Mouse (Mus musculus) MEL (cell line): ENCODE results near the gene Zfp446.

Source experiments
- CTCF ChIP-seq, 3 experiments: IDR thresholded peaks in 2 of 3; conservative IDR thresholded peaks in 1 of 3; 2 replicates each; pipeline ENCODE4 v1.5.1; 2011 to 2012; ENCODE audit warnings: low read length in 3 of 3, low read depth in 2 of 3, mild to moderate bottlenecking in 2 of 3, improper control_type of control experiment in 1 of 3, inconsistent platforms in 1 of 3, mixed read lengths in 1 of 3, moderate library complexity in 1 of 3; ENCODE audit not compliant: control insufficient read depth in 1 of 3, insufficient read depth in 1 of 3, poor library complexity in 1 of 3, severe bottlenecking in 1 of 3
- GABPA ChIP-seq: IDR thresholded peaks from 2 replicates; pipeline ENCODE4 v1.6.1; 2012; ENCODE audit warnings: low read depth, mild to moderate bottlenecking, inconsistent platforms, low read length, improper control_type of control experiment, moderate library complexity
- MAX ChIP-seq: IDR thresholded peaks from 2 replicates; pipeline ENCODE4 v1.6.1; 2011; ENCODE audit warnings: low read length, improper control_type of control experiment
- MAZ ChIP-seq: IDR thresholded peaks from 2 replicates; pipeline ENCODE4 v1.6.1; 2012; ENCODE audit warnings: low read depth, mild to moderate bottlenecking, inconsistent platforms, low read length, improper control_type of control experiment
- MYC ChIP-seq: IDR thresholded peaks from 2 replicates; pipeline ENCODE4 v1.6.1; 2011; ENCODE audit warnings: low read depth, mild to moderate bottlenecking, low read length, improper control_type of control experiment, moderate library complexity
- NELFE ChIP-seq: IDR thresholded peaks from 2 replicates; pipeline ENCODE4 v1.6.1; 2011; ENCODE audit warnings: low read depth, low read length, improper control_type of control experiment
- NRF1 ChIP-seq: IDR thresholded peaks from 2 replicates; pipeline ENCODE4 v1.6.1; 2014; ENCODE audit warnings: low read depth, mild to moderate bottlenecking, inconsistent platforms, low read length, improper control_type of control experiment, moderate library complexity; ENCODE audit not compliant: poor library complexity, insufficient read depth, severe bottlenecking
- POLR2A ChIP-seq, 2 experiments: IDR thresholded peaks; 2 replicates each; pipeline ENCODE4 v1.6.1; 2011 to 2012; ENCODE audit warnings: low read length in 2 of 2, mild to moderate bottlenecking in 2 of 2, control low read depth in 1 of 2, improper control_type of control experiment in 1 of 2, low read depth in 1 of 2, moderate library complexity in 1 of 2; ENCODE audit not compliant: control insufficient read depth in 1 of 2, insufficient read depth in 1 of 2, poor library complexity in 1 of 2
- UBTF ChIP-seq: IDR thresholded peaks from 2 replicates; pipeline ENCODE4 v1.6.1; 2012; ENCODE audit warnings: low read depth, mild to moderate bottlenecking, inconsistent platforms, low read length, improper control_type of control experiment, moderate library complexity, borderline replicate concordance; ENCODE audit not compliant: insufficient read depth
- ZNF384 ChIP-seq: IDR thresholded peaks from 2 replicates; pipeline ENCODE4 v1.6.1; 2012; ENCODE audit warnings: low read depth, mild to moderate bottlenecking, inconsistent platforms, low read length, improper control_type of control experiment

GRCm38 (mm10) chr7:13031069-13031468 lies 53.4 kb downstream of the Zfp446 start:
- TF ChIP-seq MAZ (no peak), POLR2A (IDR thresholded peaks at IDR 0.05; ENCODE audit: control insufficient read depth in 1 of 2, insufficient read depth in 1 of 2, low read depth in 1 of 2, low read length in 2 of 2, poor library complexity in 1 of 2) (no peak), ZNF384 (no peak), CTCF (IDR thresholded peaks at IDR 0.05 in 2 of 3, conservative IDR thresholded peaks at IDR 0.05 in 1 of 3; ENCODE audit: control insufficient read depth in 1 of 3, insufficient read depth in 1 of 3, low read depth in 2 of 3, low read length in 3 of 3, poor library complexity in 1 of 3, severe bottlenecking in 1 of 3) (peak; percentile 39 to 54 (median 50)), MAX (no peak), MYC (no peak), UBTF (no peak), NELFE (no peak), NRF1 (no peak), GABPA (no peak)
